Mouse (Mus musculus): Measurements from ENCODE around the gene Tcf25.
A peak's percentile ranks its signal among the peaks of the same experiment; 100 is the strongest.
"Not testable (repeated sequence)": the region's sequence is repeated elsewhere in the genome, so short reads cannot be mapped to it uniquely, and the experiment has no call there.

The Tcf25 gene

GRCm38 (mm10) chr8:123411781-123412327, 38.3 kb downstream of the Tcf25 start:
- no peak for DNase-seq

GRCm38 (mm10) chr8:123412560-123413170, 39.1 kb downstream of the Tcf25 start:
- peak in 1 of 2 experiments; percentile 39 for DNase-seq

DNA sequence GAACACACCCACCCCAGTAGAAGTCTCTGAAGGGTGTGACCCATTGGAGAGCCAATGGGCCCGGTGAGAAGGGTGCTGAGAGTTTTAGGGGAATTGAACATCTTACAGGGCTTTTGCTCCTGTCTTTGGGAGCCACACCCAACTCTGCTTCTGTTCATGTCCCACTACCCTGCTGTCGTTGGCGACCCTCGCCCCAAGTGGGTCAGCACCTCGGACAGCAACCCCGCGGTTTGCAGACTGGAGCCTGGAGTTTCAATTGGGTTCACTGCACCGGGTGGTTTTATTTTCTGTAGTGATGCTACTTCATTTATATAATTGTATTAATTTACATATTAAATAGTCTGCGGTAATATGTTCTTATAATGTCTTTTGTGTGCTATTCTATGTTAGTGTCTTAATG, 40.7 kb downstream of the Tcf25 start:
- no peak for DNase-seq

GRCm38 (mm10) chr8:123414997-123415696, 41.6 kb downstream of the Tcf25 start:
- DNase-seq, result not testable (repeated sequence)

DNA sequence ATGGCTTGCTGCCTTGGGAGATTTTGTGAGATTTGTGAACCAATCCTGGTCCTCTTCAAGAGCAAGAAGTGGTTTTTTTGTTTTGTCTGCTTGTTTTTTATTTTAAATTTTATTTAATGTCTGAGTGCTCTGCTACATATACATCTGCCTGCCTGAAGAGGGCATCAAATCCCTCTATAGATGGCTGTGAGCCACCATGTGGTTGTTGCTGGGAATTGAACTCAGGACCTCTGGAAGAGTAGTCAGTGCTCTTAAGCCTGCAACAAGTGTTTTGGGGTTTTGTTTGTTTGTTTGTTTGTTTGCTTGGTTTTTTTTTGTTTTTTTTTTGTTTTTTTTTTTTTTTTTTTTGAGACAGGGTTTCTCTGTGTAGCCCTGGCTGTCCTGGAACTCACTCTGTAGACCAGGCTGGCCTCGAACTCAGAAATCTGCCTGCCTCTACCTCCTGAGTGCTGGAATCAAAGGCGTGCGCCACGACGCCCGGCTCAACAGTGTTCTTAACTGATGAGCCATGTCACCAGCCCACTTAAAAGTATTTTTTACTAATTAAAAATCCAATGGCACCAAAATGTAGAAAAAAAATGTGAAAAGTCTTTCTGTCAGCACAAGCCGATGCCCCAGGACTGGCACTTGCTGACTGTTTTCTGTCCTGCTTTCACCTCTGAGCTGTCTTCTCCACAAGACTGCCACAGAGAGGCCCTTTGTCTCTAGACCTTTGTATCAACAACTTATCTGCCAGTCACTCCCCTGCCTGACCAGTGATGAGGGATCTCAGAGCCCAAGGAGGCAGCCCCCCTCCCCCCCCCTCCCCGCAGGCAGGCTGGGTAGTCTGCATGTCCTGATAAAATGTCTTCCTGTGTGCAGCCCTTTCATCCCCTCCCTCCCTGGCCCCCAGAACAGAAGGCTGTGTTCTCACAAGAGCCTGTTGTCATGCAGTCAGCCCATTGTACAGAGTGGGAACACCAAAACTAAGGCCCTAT, 42.7 kb downstream of the Tcf25 start:
- no peak for DNase-seq

- no peak for DNase-seq
These were observed 43.5 kb downstream of the Tcf25 start for GRCm38 (mm10) chr8:123416944-123417555.

GRCm38 (mm10) chr8:123419711-123420110, 46.2 kb downstream of the Tcf25 start:
- DNase-seq, result no peak

DNA sequence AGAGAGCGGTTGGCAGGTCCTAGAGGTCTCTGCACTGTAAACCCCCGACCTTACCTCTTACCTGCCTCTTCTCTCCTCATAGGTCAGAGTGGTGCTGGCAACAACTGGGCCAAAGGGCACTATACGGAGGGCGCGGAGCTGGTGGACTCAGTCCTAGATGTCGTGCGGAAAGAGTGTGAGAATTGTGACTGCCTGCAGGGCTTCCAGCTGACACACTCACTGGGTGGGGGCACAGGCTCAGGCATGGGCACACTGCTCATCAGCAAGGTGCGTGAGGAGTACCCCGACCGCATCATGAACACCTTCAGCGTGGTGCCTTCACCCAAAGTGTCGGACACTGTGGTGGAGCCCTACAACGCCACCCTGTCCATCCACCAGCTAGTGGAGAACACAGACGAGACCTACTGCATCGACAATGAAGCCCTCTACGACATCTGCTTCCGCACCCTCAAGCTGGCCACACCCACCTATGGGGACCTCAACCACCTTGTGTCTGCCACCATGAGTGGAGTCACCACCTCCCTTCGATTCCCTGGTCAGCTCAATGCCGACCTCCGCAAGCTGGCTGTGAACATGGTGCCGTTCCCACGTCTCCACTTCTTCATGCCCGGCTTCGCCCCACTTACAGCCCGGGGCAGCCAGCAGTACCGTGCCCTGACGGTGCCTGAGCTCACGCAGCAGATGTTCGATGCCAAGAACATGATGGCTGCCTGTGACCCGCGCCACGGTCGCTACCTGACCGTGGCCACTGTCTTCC, 47.1 kb downstream of the Tcf25 start:
- no peak for DNase-seq

DNA sequence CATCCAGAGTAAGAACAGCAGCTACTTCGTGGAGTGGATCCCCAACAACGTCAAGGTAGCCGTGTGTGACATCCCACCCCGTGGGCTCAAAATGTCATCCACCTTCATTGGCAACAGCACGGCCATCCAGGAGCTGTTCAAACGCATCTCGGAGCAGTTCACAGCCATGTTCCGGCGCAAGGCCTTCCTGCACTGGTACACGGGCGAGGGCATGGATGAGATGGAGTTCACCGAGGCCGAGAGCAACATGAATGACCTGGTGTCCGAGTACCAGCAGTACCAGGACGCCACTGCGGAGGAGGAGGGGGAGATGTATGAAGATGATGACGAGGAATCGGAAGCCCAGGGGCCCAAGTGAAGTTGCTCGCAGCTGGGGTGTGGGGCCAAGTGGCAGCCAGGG, 47.8 kb downstream of the Tcf25 start:
- DNase-seq, result no peak

DNA sequence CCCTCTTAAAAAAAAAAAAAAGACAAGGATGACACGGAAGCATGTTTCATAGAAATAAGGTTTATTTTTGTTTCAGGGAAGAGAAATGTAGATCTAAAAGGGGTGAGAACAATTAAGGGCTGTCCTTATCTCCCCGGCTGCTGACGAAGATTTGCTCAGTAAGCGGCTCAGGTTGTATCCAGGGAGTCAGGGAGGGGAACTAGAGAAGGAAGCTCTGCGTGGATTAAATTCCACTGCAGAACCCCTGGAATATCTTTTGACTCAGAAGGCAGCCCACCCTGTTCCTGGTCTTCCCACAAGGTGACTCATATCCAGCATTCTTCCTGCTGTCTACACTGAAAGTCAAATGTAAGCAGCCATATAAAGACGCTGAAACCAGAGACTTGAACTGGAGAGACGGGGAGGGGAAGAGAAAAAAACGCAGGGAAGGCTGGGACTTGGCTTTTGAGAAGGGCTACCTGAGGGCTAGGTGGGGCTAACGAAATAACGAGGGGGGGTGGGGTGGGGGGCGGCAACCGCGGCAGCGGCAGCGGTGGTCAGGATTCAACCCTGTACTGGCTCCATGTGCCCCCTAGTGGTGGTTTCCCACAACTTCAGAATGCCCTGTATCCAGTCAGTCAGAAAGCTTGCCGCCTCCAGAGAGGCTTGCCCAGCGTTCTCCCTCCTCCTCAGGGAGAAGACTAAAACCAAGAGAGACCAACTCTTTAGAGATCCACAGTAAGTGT, 48.7 kb downstream of the Tcf25 start:
- DNase-seq, result no peak

- no peak for DNase-seq
These were observed 49.2 kb downstream of the Tcf25 start for GRCm38 (mm10) chr8:123422781-123423159.

DNA sequence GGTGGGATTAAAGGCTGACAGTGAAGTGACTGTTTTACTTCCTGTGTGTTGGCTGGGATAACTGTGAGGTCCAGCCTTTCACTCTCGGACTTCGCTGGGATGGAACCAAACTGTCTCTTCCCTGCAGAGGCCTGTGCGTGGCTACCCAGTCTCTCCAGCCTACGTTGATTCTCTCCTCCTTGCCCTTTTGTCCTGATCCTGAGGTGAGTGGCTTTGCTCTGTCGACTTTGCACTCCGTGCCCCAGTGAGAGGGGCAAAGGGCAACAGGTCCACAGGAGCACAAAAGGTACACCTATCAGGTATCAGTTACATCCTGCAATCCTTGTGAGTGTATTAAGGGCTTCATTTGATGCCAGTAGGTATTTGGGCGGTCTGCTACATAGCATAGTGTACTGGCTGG, 49.9 kb downstream of the Tcf25 start, which contains the start of gene Def8:
Gene Def8, plus strand, starts transcription at position 87 of the 400 bp plus-strand sequence.
- no peak for DNase-seq

DNA sequence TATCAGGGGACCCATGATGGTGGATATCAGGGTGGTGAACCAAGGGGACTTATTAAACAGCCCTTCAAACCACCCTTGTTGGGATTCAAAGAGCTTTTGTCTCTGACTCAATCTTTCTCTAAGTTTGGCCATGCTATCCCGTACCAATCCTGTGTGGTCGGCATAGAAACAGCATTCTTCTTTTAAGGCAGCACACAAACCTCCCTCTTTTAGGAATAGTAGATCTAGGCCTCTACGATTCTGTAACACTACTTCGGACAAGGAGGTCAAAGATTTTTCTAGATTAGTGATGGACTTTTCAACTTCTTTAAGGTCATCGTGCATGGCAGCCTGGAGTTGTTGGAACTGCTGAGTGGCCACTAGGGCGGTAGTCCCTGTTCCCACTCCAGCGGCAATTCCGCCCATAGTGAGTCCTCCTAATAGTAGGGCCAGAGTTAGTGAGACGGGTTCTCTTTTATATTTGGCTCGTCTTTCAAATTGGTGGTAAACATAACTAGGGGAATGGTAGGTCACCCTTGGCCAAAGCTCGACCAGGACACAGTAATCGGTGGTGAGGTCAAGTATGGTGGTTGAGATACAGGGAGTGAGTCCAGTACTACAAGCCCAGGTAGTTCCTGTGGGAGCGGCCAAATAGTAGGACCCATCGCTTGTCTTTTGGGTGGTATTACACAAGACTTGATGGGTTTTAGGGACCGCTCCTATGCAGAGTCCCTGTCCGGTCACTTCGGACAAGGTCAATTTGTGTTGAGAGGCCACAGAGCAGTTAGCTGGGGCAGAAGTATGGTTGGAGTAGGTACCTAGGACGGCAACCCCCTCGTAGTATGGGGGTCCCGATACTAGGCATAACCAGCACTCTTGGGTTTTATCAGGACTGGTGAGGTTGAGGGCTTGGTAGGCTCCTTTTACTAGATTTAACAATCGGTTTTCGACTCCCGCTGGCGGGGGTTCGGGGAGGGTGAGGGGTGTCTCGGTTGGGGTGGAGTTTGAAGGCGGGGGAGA, 53.3 kb downstream of the Tcf25 start:
- no peak for DNase-seq

GRCm38 (mm10) chr8:123427639-123428275, 54.2 kb downstream of the Tcf25 start:
- no peak for DNase-seq

DNA sequence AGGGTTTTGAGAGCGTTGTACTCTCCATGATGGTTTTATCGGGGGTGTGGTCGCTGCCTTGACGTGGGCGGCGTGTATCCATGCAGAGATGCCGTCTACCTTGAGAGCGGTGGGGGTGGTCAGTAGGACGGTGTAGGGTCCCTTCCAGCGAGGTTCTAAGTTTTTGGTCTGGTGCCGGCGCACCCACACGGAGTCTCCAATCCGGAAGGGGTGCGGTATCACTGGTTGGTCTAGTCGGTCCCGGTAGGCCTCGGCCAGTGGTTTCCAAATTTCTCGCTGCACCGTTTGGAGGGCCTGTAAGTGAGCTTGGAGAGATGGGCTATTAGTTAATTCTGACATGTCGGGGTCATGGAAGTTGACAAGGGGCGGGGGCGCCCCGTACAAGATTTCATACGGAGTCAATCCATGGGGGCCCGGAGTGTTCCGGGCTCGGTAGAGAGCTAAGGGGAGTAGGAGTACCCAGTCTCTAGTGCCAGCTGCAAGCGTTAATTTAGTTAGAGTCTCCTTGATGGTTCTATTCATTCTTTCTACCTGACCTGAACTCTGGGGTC, 54.9 kb downstream of the Tcf25 start:
- no peak for DNase-seq

- DNase-seq, result no peak
These were observed 55.6 kb downstream of the Tcf25 start for GRCm38 (mm10) chr8:123428939-123429721.

DNA sequence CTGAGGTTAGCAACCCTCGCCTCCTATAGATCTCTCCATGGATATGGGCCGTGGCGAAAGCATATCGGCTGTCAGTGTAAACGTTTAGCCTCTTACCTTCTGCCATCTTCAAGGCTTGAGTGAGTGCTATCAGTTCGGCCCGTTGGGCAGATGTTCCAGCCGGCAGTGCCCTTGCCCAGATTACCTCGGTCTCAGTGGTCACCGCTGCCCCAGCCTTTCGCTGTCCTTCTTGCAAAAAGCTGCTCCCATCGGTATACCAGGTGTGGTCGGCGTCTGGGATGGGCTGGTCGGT, 56.1 kb downstream of the Tcf25 start:
- not testable (repeated sequence) for DNase-seq

DNA sequence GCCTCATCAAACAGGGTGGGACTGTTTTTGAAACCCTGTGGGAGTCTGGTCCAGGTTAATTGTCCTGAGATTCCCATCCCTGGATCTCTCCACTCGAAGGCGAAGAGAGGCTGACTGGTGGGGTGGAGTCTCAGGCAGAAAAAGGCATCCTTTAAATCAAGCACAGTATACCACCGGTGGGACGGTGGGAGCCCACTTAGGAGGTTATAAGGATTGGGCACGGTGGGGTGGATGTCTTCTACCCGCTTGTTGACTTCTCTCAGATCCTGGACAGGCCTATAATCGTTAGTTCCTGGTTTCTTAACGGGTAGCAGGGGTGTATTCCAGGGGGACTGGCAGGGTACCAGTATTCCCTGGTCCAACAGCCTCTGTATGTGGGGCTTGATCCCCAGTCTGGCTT, 57.4 kb downstream of the Tcf25 start:
- not testable (repeated sequence) for DNase-seq

Measured in thymus, adult 18-20 months (tissue).